Mouse (Mus musculus) CH12.LX (cell line): ENCODE measurements around the gene Dkkl1. TPM values are rescaled to one million over a fixed set of nuclear protein-coding genes. Genes with fewer than 3 reads are reported as not detected.

Experiments used
- DNase-seq: peaks from one replicate; pipeline ENCODE4 v3.0.0-alpha.2; 2013; ENCODE audit errors: extremely low read depth
- H3K27ac ChIP-seq: 2 replicates; pipeline ENCODE4 v1.5.1; 2012; ENCODE audit warnings: low read depth, mild to moderate bottlenecking, control low read depth, moderate library complexity; ENCODE audit not compliant: insufficient read depth
- H3K27me3 ChIP-seq: replicated peaks from 2 replicates; pipeline ENCODE3; 2012; ENCODE audit warnings: inconsistent platforms
- H3K36me3 ChIP-seq, 2 experiments: replicated peaks in 1 of 2; 2 replicates each; pipeline versions ENCODE3 to v1.6.1; 2012; ENCODE audit warnings: inconsistent platforms in 1 of 2, low read length in 1 of 2, mild to moderate bottlenecking in 1 of 2, mixed read lengths in 1 of 2, moderate library complexity in 1 of 2; ENCODE audit not compliant: control insufficient read depth in 1 of 2, insufficient read depth in 1 of 2
- H3K4me1 ChIP-seq, 2 experiments: 2 replicates each; pipeline ENCODE4 v1.6.1; 2012; ENCODE audit warnings: inconsistent platforms in 1 of 2, moderate library complexity in 1 of 2; ENCODE audit not compliant: insufficient read depth in 2 of 2, control insufficient read depth in 1 of 2
- H3K4me2 ChIP-seq: 2 replicates; pipeline ENCODE4 v1.6.1; 2012; ENCODE audit warnings: low read depth, mild to moderate bottlenecking, control low read depth; ENCODE audit not compliant: poor library complexity, insufficient read depth, severe bottlenecking
- H3K4me3 ChIP-seq, 3 experiments: fragments of 150-350 bp in 1 of 3; sonication (generic) in 1 of 3; replicated peaks in 1 of 3; 2 replicates each; pipeline versions ENCODE3 to v1.5.1; 2011 to 2012; ENCODE audit warnings: low read depth in 2 of 3, low read length in 2 of 3, mild to moderate bottlenecking in 2 of 3, moderate library complexity in 2 of 3, control low read depth in 1 of 3, improper control_type of control experiment in 1 of 3, inconsistent platforms in 1 of 3, mixed read lengths in 1 of 3; ENCODE audit not compliant: poor library complexity in 1 of 3
- H3K79me2 ChIP-seq: replicated peaks from 2 replicates; pipeline ENCODE4 v1.6.1; 2012; ENCODE audit warnings: mild to moderate bottlenecking, moderate library complexity; ENCODE audit not compliant: control insufficient read depth, poor library complexity, insufficient read depth, severe bottlenecking; ENCODE audit errors: extremely low read depth
- H3K9ac ChIP-seq: 2 replicates; pipeline ENCODE4 v1.6.1; 2012; ENCODE audit warnings: low read depth, mild to moderate bottlenecking, control low read depth, moderate library complexity; ENCODE audit not compliant: insufficient read depth
- H3K9me3 ChIP-seq: replicated peaks from 2 replicates; pipeline ENCODE3; 2012; ENCODE audit warnings: low read length, inconsistent platforms, mixed read lengths
- CHD1 ChIP-seq: IDR thresholded peaks from 2 replicates; pipeline ENCODE4 v1.6.1; 2012; ENCODE audit warnings: low read depth, low read length, improper control_type of control experiment, inconsistent platforms
- CHD2 ChIP-seq: IDR thresholded peaks from 2 replicates; pipeline ENCODE4 v1.6.1; 2011; ENCODE audit warnings: low read length, improper control_type of control experiment
- E2F4 ChIP-seq: IDR thresholded peaks from 2 replicates; pipeline ENCODE4 v1.6.1; 2011; ENCODE audit warnings: low read depth, low read length, improper control_type of control experiment; ENCODE audit not compliant: insufficient replicate concordance
- GABPA ChIP-seq: IDR thresholded peaks from 2 replicates; pipeline ENCODE4 v1.6.1; 2012; ENCODE audit warnings: low read depth, low read length, improper control_type of control experiment, inconsistent platforms; ENCODE audit not compliant: insufficient replicate concordance
- JUN ChIP-seq: IDR thresholded peaks from 2 replicates; pipeline ENCODE4 v1.6.1; 2011; ENCODE audit warnings: low read depth, mild to moderate bottlenecking, low read length, improper control_type of control experiment, moderate library complexity; ENCODE audit not compliant: insufficient read depth
- MAFK ChIP-seq: IDR thresholded peaks from 2 replicates; pipeline ENCODE4 v1.6.1; 2011; ENCODE audit warnings: low read length, improper control_type of control experiment; ENCODE audit not compliant: insufficient replicate concordance
- MAX ChIP-seq: IDR thresholded peaks from 2 replicates; pipeline ENCODE4 v1.6.1; 2011; ENCODE audit warnings: low read length, improper control_type of control experiment
- MYC ChIP-seq: IDR thresholded peaks from 2 replicates; pipeline ENCODE4 v1.6.1; 2011; ENCODE audit warnings: low read depth, mild to moderate bottlenecking, improper control_type of control experiment, low read length
- NELFE ChIP-seq: IDR thresholded peaks from 2 replicates; pipeline ENCODE4 v1.6.1; 2011; ENCODE audit warnings: low read depth, low read length, improper control_type of control experiment
- POLR2A ChIP-seq: IDR thresholded peaks from 2 replicates; pipeline ENCODE4 v1.6.1; 2011; ENCODE audit warnings: low read depth, mild to moderate bottlenecking, improper control_type of control experiment, low read length
- RAD21 ChIP-seq: IDR thresholded peaks from 2 replicates; pipeline ENCODE4 v1.6.1; 2011; ENCODE audit warnings: low read depth, mild to moderate bottlenecking, low read length, improper control_type of control experiment, moderate library complexity
- SIN3A ChIP-seq: IDR thresholded peaks from 2 replicates; pipeline ENCODE4 v1.6.1; 2012; ENCODE audit warnings: low read length, improper control_type of control experiment, inconsistent platforms
- UBTF ChIP-seq: IDR thresholded peaks from 2 replicates; pipeline ENCODE4 v1.6.1; 2012; ENCODE audit warnings: low read depth, mild to moderate bottlenecking, inconsistent platforms, low read length, improper control_type of control experiment, moderate library complexity
- ZMIZ1 ChIP-seq: IDR thresholded peaks from 2 replicates; pipeline ENCODE4 v1.6.1; 2012; ENCODE audit warnings: low read depth, mild to moderate bottlenecking, inconsistent platforms, low read length, improper control_type of control experiment
- dilution Hi-C: fragments of 300-500 bp; cut with MboI; formaldehyde crosslinking; loops from 2 replicates; pipeline ENCODE4 v1.14.3; 2020; ENCODE audit warnings: low sequenced_read_pairs; ENCODE audit not compliant: extremely low pct_unique_long_range_greater_than_20kb, extremely low pct_ligation_motif_present
- in situ Hi-C: fragments of 300-500 bp; cut with MboI; formaldehyde crosslinking; loops from 3 replicates; pipeline ENCODE4 v1.14.3; 2019; ENCODE audit warnings: low sequenced_read_pairs, low pct_ligation_motif_present, low pct_unique_long_range_greater_than_20kb, mixed read lengths
- polyA plus RNA-seq: library from polyadenylated mRNA; unstranded; fragments of >175 nt; gene quantifications from 2 replicates; pipeline ENCODE4 v1.2.1, GENCODE M21; 2012; ENCODE audit warnings: low read depth; ENCODE audit not compliant: insufficient read length
- total RNA-seq, 2 experiments: library from RNA; depleted of rRNA; stranded (reverse); fragments of 300-350 nt in 1 of 2; fragments of >200 nt in 1 of 2; gene quantifications; 2 replicates each; pipeline ENCODE4 v1.2.3; 2012 to 2014

Dkkl1 gene
- total and polyA plus RNA-seq, 3 experiments, result 0.24 to 1.6 (median 0.44) TPM

GRCm38 (mm10) chr7:45198435-45198834 lies 13.5 kb downstream of the Dkkl1 start (continued):
- no peak for TF ChIP-seq MAFK
- no peak for TF ChIP-seq MYC
- no peak for TF ChIP-seq CHD2
- TF ChIP-seq JUN, result no peak
- TF ChIP-seq CHD1, result no peak
- TF ChIP-seq GABPA, result no peak
- TF ChIP-seq RAD21, result peak; percentile 96

GRCm38 (mm10) chr7:45196994-45197393 lies 15.0 kb downstream of the Dkkl1 start:
- Histone ChIP-seq H3K9me3 (no peaks in the 10 kb centered on the region), H3K27ac (no peak overlapping the region), H3K27me3 (peaks cover 65% of the 10 kb centered on the region), H3K4me2 (no peak overlapping the region), H3K4me1 (peaks cover 0 to 18% of the 10 kb centered on the region in 2 experiments; a peak in 2 of 4 replicates), H3K9ac (no peak overlapping the region), H3K79me2 (no peaks in the 10 kb centered on the region), H3K36me3 (no peaks in the 10 kb centered on the region), H3K4me3 (no peak overlapping the region)
- dilution Hi-C loops (no loop called here), in situ Hi-C loops (no loop called here)
- DNase-seq, result no peak
- no peak for TF ChIP-seq NELFE

GRCm38 (mm10) chr7:45196176-45196535 lies 15.8 kb downstream of the Dkkl1 start:
- in situ Hi-C loops (no loop called here), dilution Hi-C loops (no loop called here)
- no peaks in the 10 kb centered on the region for H3K9me3 ChIP-seq
- peaks cover 0 to 22% of the 10 kb centered on the region in 2 experiments; a peak in 2 of 4 replicates for H3K4me1 ChIP-seq
- H3K27me3 ChIP-seq, result peaks cover 70% of the 10 kb centered on the region
- H3K4me2 ChIP-seq, result no peak overlapping the region
- no peaks in the 10 kb centered on the region for H3K79me2 ChIP-seq
- H3K9ac ChIP-seq, result no peak overlapping the region
- no peak overlapping the region for H3K27ac ChIP-seq
- no peak overlapping the region for H3K4me3 ChIP-seq
- no peak for TF ChIP-seq SIN3A
- no peak for TF ChIP-seq ZMIZ1
- no peak for TF ChIP-seq MAX
- no peak for TF ChIP-seq E2F4
- no peak for TF ChIP-seq POLR2A
- no peak for TF ChIP-seq CHD1
- TF ChIP-seq NELFE, result no peak
- no peak for TF ChIP-seq UBTF
- H3K36me3 ChIP-seq, result no peaks in the 10 kb centered on the region
- no peak for DNase-seq
